Mouse (Mus musculus) heart, postnatal 25 days (tissue): Measurements from ENCODE around the gene Snrnp70. TPM values are rescaled to one million over a fixed set of nuclear protein-coding genes. Genes with fewer than 3 reads are reported as not detected.
"Not testable (repeated sequence)": the region's sequence is repeated elsewhere in the genome, so short reads cannot be mapped to it uniquely, and the experiment has no call there.

Experiments
- DNase-seq: peaks from one replicate; pipeline ENCODE4 v3.0.0; 2022; ENCODE audit warnings: low spot score
- intact Hi-C: fragments of 180-260 bp; cut with DNase I; formaldehyde crosslinking; loops from one replicate; pipeline ENCODE4 v1.15.1; 2025
- total RNA-seq, 2 experiments: library from RNA; stranded (reverse); gene quantifications; 2 replicates each; pipeline ENCODE4 v1.2.3; 2021

Gene Snrnp70
- total RNA-seq, 2 experiments from 2014 or later, result 110 to 111 TPM

- DNase-seq, result peak; percentile 70
- intact Hi-C loops, result loop anchor here (2.0 kb wide), 1 partner anchor 24 kb away; the partner anchor contains the start of gene Snrnp70
Observed at GRCm38 (mm10) chr7:45370475-45371311, 24.8 kb downstream of the Snrnp70 start, which contains the start of gene Lin7b. TSS of gene Lin7b (minus strand) at chr7:45370583.

GRCm38 (mm10) chr7:45369836-45370474 is 25.6 kb downstream of the Snrnp70 start:
- DNase-seq, result no peak
- intact Hi-C loops, result loop anchor here (2.0 kb wide), 2 partner anchors 25 to 69 kb away; partner anchors contain the start of gene Snrnp70

DNA sequence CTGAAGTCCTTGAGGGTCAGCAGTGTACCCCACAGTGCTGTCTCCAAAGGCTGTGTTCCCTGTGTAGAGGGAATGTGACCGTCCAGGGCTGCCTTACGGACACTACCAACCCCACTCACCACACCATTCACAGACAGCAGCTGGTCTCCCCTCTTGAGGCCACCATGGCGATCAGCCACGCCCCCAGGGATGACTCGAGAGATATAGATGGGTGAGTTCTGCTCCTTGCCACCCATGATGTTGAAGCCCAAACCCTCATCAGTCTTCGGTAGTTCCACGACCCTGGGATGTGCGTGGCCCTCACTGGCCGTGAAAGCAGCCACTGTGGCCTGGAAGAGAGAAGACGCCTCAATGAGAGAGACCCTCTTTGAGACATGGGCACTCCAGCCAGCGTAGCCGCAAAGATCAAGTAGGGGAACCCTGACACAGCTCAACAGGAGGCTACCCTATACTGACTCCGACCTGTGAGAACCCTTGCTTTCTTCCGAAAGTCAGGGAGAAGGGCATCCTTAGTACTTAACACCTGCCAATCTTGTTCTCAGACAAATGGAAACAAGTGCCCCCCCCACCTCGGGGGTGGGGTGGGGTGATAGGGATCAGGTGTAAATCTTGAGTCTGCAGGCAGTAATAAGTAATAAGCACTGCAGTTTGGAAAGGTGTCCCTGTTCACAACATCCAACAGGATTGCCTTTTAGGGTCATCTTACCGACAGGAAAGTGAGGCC is 26.4 kb downstream of the Snrnp70 start:
- no peak for DNase-seq
- intact Hi-C loops, result loop anchor here (2.0 kb wide), 1 partner anchor 68 kb away; no protein-coding TSS in a partner anchor

DNA sequence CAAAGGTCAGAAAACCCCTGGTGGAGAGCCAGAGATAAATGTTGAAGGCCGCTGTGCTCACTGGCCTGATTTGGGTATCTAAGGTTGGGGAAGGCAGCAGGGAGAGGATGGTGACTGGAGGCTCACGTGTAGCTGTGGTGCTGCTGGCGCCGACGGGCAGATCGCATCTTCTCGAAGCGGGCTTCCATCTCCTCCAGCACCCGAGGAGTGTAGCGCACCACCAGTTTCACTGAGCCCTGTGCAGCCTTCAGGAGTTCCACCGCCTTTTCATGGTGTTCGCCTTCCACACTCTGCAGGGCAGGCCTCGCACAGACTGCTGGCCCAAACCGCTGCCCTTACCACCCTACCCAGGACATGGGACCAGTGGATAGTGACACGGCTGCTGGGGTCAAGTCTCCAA is 27.4 kb downstream of the Snrnp70 start:
- no peak for DNase-seq
- intact Hi-C loops, result loop anchor here (2.0 kb wide), 1 partner anchor 67 kb away; no protein-coding TSS in a partner anchor

DNA sequence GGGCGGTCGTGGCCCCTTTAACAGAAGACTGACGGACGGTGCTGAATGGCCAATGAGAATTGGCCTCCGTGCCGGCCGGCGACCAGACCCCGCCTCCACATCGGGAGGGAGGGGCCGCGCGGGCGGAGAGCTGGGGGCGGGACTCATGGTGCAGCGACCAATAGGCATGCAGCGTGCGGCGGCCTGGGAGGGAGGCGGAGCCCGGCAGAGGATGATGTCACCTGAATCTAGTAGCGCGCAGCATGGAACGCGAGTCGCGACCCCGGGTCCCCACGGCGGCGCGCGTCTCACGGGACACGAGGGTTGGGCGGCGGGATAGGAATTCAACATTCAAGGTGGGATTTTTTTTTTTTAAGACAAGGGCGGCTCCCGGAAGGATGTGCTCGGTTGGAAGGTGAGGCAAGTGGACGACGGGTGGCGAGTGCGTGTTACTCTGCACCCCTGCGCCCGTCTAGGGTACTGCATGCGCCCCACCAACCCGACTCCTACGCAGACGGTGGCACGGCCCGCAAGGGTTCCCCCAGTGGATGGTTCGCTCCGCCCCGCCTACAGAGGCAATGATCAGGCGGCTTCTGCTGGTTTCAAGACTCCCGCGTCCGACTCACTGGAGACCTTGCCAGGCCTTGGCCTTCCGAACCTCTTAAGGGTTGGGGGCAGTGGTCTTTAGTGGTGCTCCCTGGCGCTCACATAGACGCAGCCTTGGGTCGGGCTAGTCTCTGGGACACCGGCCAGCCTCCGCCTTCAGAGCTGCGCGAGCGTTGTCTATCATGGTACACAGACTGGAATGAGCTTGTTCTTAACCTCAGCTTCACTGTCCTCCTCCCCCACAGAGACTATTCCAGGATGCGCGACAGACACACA is 28.3 kb downstream of the Snrnp70 start:
- peak; percentile 94 for DNase-seq
- intact Hi-C loops, result loop anchor here (2.0 kb wide), 1 partner anchor 34 kb away; the partner anchor contains the start of gene Trpm4

DNA sequence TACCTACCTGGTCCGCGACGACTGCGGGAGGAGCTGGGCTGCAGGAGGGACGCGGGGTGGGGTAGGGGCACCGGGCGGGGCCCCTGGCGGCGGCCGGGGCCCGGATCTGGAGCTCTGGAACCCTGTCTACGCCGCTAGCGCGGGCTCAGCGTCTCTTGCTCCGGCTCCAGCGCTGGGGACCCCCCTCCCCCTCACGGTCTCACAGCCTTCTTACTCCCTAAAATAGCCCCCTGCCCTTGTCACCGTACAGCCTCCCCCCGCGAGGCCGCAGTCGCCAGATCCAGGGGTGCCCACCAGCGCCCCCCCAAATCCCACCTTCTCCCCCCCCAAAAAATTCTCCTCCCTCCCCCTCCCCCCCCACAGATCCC is 28.9 kb downstream of the Snrnp70 start, which contains the start of gene Ppfia3:
TSS of gene Ppfia3 (minus strand) at position 368 of the 368 bp plus-strand sequence.
- no peak for DNase-seq
- intact Hi-C loops, result loop anchor here (2.0 kb wide), 1 partner anchor 34 kb away; the partner anchor contains the start of gene Trpm4

DNA sequence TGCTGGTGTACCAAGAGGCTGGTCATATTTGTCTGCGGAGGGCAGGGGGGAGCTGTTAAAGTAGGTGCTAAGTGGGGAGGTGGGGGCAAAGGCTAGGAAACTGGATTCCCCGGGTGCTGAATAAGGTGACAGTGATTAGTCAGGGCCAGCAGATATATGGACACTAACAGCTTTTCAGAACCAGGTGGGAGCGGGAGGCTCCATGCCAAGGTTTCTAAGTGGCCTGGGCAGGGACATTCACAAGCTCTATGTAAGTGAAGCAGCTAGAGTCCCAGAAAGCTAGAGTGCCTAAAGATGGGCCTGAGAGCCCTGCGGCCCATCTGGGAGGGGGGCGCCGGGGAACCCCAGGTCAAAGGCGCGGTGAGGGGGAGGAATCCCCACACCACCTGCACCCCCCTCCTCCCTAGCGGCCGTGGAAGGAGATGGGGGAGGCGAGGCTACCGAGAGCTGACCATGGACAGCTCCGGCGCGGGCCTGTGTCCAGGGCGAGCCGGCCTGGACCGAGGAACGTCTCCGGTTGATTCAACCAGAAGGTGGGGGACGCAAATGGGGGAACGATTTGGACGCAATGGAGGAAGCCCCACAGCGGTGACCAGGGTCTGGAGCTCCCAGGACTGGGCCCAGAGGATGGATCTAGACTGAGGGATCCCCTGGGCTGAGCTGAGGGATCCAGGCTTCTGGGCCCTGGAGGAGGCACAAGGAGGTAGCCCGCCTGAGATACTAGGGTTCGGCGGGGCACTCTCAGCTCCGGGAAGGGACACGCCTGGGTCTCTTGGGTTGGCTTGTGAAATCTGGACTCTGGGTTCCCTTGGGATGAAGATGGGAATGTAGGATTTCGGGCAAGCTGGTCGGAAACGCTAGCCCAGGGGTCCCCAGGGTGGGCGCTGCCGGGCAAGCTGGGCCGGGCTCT is 29.5 kb downstream of the Snrnp70 start:
- intact Hi-C loops, result loop anchor here (2.0 kb wide), 1 partner anchor 33 kb away; the partner anchor contains the start of gene Trpm4
- DNase-seq, result no peak

- intact Hi-C loops, result no loop called here
- DNase-seq, result no peak
Observed at GRCm38 (mm10) chr7:45363983-45364382, 31.6 kb downstream of the Snrnp70 start.

GRCm38 (mm10) chr7:45362801-45363200 is 32.7 kb downstream of the Snrnp70 start:
- intact Hi-C loops, result no loop called here
- DNase-seq, result no peak

DNA sequence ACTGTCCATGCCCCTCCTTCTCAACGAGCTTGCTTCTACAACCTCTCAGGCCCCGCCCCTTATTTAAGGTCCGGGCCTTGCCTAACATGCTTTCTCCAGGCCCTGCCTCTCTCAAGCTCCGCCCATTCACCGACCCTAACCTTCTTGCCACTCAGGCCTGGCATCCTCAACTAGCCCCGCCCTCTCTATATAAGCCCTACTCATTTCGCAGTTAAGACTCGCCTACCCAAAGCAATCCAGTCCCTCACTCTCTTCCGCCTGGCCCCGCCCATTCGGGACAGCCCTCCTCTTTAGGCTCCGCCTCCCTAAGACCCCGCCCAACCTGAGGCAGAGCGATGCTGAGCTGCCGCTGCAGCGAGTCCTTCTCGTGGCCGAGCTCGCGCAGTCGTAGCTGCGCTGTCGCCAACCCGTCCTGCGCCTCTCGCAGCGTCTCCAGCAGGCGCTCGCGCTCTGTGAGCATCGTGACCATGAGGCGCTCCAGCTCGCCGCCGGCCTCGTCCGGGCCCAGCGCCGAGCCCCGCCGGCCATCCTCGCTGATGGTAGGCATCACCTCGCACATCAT is 34.2 kb downstream of the Snrnp70 start:
- DNase-seq, result no peak
- intact Hi-C loops, result no loop called here

GRCm38 (mm10) chr7:45360404-45361125 is 35.0 kb downstream of the Snrnp70 start:
- intact Hi-C loops, result no loop called here
- DNase-seq, result no peak

DNA sequence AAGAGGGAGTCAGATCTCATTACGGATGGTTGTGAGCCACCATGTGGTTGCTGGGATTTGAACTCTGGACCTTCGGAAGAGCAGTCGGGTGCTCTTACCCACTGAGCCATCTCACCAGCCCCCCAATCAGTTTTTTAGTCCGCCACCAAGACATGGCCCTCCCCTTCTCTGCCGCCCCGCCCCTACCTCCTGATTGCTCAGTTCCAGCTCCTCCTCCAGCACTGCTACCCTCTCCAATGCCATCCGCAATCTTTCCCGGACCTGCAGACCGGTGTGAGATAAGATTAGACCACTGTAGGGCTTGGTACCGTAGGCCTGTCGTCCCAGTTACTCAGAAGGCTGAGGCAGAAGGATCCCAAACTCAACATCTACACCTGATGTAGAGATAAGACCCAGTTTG is 36.5 kb downstream of the Snrnp70 start:
- DNase-seq, intact Hi-C loops: not testable (repeated sequence)

GRCm38 (mm10) chr7:45356087-45356486 is 39.5 kb downstream of the Snrnp70 start:
- DNase-seq, result no peak
- intact Hi-C loops, result no loop called here

- intact Hi-C loops, result no loop called here
- no peak for DNase-seq
Observed at GRCm38 (mm10) chr7:45355318-45356020, 40.1 kb downstream of the Snrnp70 start.

DNA sequence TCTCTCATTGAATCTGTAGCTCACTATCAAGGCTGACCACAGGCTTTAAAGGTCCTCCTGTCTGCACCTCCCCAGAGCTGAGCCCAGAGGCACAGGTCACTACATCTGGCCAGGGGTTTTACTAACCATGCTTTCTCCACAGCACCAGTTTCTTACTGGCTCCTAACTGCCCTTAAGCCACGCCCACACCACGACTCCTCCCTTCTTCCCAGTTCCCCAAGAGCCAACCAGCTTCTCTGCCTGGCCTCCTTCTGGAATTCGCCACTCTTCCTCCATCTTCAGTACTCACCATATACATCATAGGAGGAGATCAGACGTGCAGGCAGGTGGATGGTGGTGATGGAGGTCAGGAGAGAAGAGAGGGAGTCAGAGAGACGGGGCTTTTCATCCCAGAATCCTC is 42.5 kb downstream of the Snrnp70 start:
- intact Hi-C loops, result no loop called here
- DNase-seq, result no peak

- intact Hi-C loops, result no loop called here
- no peak for DNase-seq
Observed at GRCm38 (mm10) chr7:45346905-45347304, 48.6 kb downstream of the Snrnp70 start.

- no peak for DNase-seq
- intact Hi-C loops, result no loop called here
Observed at GRCm38 (mm10) chr7:45343543-45343942, 52.0 kb downstream of the Snrnp70 start.
